Mouse (Mus musculus): ENCODE results near the gene Hs6st3.

DNA sequence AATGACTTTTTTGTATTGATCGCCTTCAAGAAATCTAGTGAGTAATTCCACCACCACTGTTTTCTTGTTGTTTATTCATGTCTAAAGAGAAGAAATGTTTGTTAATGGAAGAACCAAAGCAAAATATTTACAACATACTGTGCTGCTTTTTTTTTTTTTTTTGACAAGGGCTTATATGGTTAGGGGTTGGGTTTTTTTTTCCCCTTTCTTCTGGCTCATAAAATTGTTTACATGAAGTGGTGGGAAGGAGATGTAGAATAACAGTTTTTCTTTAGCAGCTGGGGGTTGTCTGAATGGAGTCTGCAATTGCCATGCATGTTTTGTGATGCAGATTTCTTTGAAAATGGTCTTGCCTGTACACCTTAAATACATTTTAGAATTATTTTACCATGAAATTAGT, 382.9 kb downstream of the Hs6st3 start:
- TF ChIP-seq CTCF (IDR thresholded peaks at IDR 0.05; ENCODE audit: borderline replicate concordance, insufficient read depth, low read depth, low read length) = no peak
- no peak for TF ChIP-seq POLR2A (IDR thresholded peaks at IDR 0.05; ENCODE audit: borderline replicate concordance, insufficient read depth, low read length)
